ENCODE assay signal across 13 mouse cellular contexts in genomic region chr19:21260280-21260679, GRCm38 (mm10).
"Had no signal": no experiment of that assay in that cellular context is flagged by ENCODE, and none has a peak within 500 bp of the region (broad histone marks: within the 10 kb centered on the region; RNA-seq: fewer than 3 reads in every experiment).

No protein-coding gene starts in this region.

- H3K4me3 ChIP-seq: kidney, embryonic 15.5 days; left cerebral cortex, adult 2 months; limb, embryonic 12.5 days; midbrain, embryonic 10.5 days; neural tube, embryonic 12.5 days had no signal

- H3K27me3 ChIP-seq: kidney, embryonic 15.5 days; limb, embryonic 12.5 days; neural tube, embryonic 12.5 days had no signal

- H3K9ac ChIP-seq: kidney, embryonic 15.5 days; limb, embryonic 12.5 days; liver, embryonic 14.5 days; neural tube, embryonic 12.5 days had no signal

- H3K4me1 ChIP-seq: kidney, embryonic 15.5 days; limb, embryonic 12.5 days; midbrain, embryonic 10.5 days; neural tube, embryonic 12.5 days had no signal

- DNase-seq: kidney, adult 2 months; kidney, postnatal 14 days; lung, adult 18-20 months; midbrain, embryonic 14.5 days; right cerebral cortex, postnatal 14 days; thymus, adult 18-20 months; thymus, postnatal 14 days had no signal

- H3K36me3 ChIP-seq: kidney, embryonic 15.5 days; limb, embryonic 12.5 days; midbrain, embryonic 10.5 days; neural tube, embryonic 12.5 days had no signal

- H3K9me3 ChIP-seq: kidney, embryonic 15.5 days; limb, embryonic 12.5 days; midbrain, embryonic 10.5 days; neural tube, embryonic 12.5 days had no signal

- H3K27ac ChIP-seq: kidney, embryonic 15.5 days; left cerebral cortex, adult 2 months; limb, embryonic 12.5 days; liver, embryonic 14.5 days; midbrain, embryonic 10.5 days; neural tube, embryonic 12.5 days had no signal

- H3K4me2 ChIP-seq: kidney, embryonic 15.5 days; limb, embryonic 12.5 days; neural tube, embryonic 12.5 days had no signal
